Mouse (Mus musculus) left cerebral cortex, adult 18-20 months (tissue): ENCODE results near the gene Itgb2. TPM values are rescaled to one million over a fixed set of nuclear protein-coding genes. Genes with fewer than 3 reads are reported as not detected.
A peak's percentile ranks its signal among the peaks of the same experiment; 100 is the strongest.

Experiments used
- DNase-seq, 2 experiments: peaks; one replicate each; pipeline ENCODE4 v3.0.0; 2021 to 2022; ENCODE audit warnings: low spot score in 2 of 2, mixed read lengths in 1 of 2
- total RNA-seq, 2 experiments: library from RNA; stranded (reverse); gene quantifications; 2 replicates each; pipeline ENCODE4 v1.2.3; 2021

Itgb2 gene
- total RNA-seq, 2 experiments from 2014 or later = 3.6 to 3.8 TPM

DNA sequence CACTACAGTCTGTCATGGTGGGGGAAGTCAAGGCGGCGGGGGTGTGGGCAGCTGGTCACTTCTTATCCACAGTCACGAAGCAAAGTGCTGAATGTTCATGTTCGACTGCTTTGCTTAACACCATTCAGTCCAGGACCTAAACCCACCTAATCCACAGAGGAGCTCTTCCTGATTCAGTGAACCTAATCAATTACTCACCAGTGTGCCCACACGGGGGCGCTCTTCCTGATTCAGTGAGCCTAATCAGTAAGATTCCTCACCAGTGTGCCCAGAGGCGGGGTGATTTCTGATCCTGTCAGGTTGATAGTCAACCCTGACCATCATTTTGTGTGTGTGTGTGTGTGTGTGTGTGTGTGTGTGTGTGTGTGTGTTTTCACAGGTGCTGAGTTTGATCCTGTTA is 13.2 kb downstream of the Itgb2 start:
- DNase-seq = peak in 1 of 2 experiments; percentile 21

GRCm38 (mm10) chr10:77544916-77545315 is 14.9 kb downstream of the Itgb2 start:
- peak; percentile 75 to 79 for DNase-seq

- no peak for DNase-seq
Observed at GRCm38 (mm10) chr10:77548576-77548975, 18.5 kb downstream of the Itgb2 start.

- DNase-seq = no peak
Observed at GRCm38 (mm10) chr10:77550874-77551273, 20.8 kb downstream of the Itgb2 start.

DNA sequence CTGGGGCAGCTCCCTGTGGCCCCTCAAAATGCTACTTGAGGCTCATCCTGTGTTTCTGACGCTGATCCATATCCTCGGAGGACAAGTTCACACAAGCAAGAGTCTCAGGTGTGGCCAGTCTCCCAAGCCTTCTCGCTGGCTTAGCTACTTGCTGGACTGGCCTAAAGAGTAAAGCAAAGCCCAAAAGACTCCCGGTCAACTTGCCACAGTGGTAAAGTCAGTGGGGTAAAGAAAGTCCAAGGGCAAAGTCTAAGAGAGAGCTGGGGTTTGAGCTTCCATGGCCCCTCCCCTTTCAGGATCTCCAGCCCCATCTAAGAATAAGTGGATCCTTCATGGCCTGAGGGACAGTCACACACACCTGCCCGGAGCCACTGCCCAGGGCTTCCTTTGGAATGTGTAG is 22.1 kb downstream of the Itgb2 start:
- no peak for DNase-seq

- DNase-seq = no peak
Observed at GRCm38 (mm10) chr10:77553285-77553684, 23.2 kb downstream of the Itgb2 start.

DNA sequence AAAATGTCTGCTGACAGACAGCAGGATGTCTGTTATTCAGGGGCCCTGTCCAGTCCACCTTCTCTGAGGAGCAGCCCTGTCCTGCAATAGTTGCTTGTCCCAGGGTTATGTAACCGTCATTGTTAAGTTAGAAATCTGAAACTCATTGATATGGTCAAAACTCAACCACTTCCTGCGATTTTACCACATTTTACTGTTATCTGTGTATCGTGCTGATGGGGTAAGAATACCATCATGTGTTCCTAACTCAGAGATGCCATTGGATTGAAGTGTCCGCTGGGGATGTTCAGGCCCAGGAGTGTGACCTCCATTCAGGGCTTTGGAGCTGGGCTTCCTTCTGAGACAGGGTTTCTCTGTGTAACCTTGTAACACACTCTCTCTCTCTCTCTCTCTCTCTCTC is 24.9 kb downstream of the Itgb2 start:
- DNase-seq = no peak

DNA sequence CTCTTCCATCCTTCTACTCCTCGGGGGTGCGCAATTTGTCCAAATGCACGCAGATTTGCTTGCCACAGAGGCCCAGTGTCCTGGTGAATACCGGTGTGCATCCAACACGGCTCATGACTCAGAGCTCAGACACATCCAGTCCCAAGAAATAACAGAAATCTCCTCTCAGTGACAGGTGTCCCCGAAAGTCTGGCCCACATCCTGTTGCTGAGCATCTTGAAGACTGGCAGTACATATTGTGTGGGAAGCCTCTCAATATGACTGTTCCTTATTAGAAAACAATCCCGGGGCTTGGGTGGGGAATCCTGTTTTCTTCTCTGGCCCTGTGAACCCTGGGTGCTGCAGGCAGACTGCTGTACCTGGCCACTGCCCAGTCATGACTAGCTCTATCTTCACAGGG is 26.6 kb downstream of the Itgb2 start:
- DNase-seq = no peak

- no peak for DNase-seq
Observed at GRCm38 (mm10) chr10:77557641-77558040, 27.6 kb downstream of the Itgb2 start.

DNA sequence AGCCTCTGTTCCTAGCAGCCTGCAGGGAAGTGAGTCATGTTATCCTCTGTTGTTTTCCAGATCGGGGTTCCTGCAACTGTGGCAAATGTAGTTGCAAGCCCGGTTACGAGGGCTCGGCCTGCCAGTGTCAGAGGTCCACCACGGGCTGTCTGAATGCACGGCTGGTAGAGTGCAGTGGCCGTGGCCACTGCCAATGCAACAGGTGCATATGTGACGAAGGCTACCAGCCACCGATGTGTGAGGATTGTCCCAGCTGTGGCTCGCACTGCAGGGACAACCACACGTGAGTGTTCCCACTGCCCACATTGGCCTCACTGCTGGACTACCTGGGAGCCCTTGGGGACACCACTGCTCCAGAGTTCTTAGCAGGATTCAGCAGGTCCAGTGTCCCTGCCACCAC is 30.0 kb downstream of the Itgb2 start:
- no peak for DNase-seq

- DNase-seq = no peak
Observed at GRCm38 (mm10) chr10:77560830-77561229, 30.8 kb downstream of the Itgb2 start.

- no peak for DNase-seq
Observed at GRCm38 (mm10) chr10:77561508-77561907, 31.5 kb downstream of the Itgb2 start.

- DNase-seq = no peak
Observed at GRCm38 (mm10) chr10:77565005-77565404, 35.0 kb downstream of the Itgb2 start.

GRCm38 (mm10) chr10:77566651-77567050 is 36.6 kb downstream of the Itgb2 start:
- peak; percentile 83 to 95 for DNase-seq

DNA sequence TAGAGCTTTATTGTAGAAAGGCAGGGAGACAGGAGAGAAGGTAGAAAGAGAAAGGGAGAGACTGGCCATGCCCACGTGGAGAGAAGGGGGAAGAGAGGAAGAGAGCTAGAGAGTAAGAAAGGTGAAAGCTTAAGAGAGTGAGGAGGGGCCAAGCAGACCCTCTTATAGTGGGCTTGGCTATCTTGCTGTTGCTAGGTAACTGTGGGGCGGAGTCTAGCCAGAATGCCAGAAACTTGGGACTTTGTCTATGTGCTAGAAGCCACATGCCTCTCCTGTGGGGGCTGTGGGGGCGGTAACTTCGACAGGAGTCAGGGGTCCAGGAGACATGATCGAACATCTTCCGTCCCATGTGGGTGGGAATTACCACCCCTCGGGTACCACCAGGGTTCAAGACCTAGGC is 39.4 kb downstream of the Itgb2 start:
- no peak for DNase-seq

GRCm38 (mm10) chr10:77569973-77570658 is 40.1 kb downstream of the Itgb2 start:
- no peak for DNase-seq

DNA sequence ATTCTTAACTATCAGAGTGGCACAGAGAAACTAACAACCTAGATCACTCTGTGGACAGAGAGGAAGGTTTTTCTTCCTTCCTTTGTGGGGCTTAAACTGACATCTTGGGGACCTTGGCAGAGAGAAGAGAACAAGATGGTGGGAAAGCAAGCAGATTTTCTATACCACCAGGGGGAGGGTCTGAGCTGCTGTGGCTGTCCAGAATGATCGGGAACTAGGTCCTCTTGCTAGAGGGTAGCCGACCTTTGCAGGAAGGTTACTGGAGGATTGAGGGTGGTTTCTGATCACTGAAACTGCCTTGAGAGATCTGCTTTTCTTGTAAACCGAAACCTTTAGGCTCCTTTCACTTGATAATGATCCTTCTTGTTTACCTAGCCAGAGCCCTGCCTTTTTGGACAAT is 42.2 kb downstream of the Itgb2 start:
- DNase-seq = no peak

DNA sequence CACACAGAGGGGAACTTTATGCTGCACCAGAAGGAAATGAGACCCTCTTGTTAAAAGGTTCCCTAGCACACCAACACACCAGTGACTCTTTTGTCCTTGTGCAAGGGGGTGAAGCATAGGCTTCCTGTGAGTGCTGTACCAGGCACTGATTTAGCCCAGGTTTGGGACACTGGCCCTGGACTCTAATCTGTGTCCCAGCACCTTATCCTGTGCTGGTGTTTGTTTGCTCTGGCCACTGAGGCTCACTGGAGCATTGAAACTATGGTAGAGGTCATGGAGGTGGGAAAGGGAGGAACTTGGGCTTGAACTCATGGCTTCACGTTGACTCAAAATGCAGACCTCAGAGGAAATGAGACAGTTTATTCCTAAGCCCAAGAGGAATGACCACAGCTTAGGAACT is 43.1 kb downstream of the Itgb2 start:
- DNase-seq = no peak

- no peak for DNase-seq
Observed at GRCm38 (mm10) chr10:77580027-77580920, 50.2 kb downstream of the Itgb2 start.

GRCm38 (mm10) chr10:77581023-77581407 is 51.0 kb downstream of the Itgb2 start:
- no peak for DNase-seq

GRCm38 (mm10) chr10:77581408-77582284 is 51.6 kb downstream of the Itgb2 start, which contains the start of gene Pttg1ip:
Pttg1ip (plus strand) TSS chr10:77581720.
- peak; percentile 91 to 96 for DNase-seq

GRCm38 (mm10) chr10:77582285-77582618 is 52.2 kb downstream of the Itgb2 start:
- no peak for DNase-seq
